ENCODE assay signal across 26 mouse cellular contexts in genomic region chr3:144849584-144849983, GRCm38 (mm10). TPM values are rescaled to one million over a fixed set of nuclear protein-coding genes. Genes with fewer than 3 reads are reported as not detected.
DNase-seq lines count a peak whose midpoint lies in the region; ATAC-seq and TF ChIP-seq lines count a peak whose summit lies in the region.
"Had no signal": no experiment of that assay in that cellular context is flagged by ENCODE, and none has a peak within 500 bp of the region (broad histone marks: within the 10 kb centered on the region; RNA-seq: fewer than 3 reads in every experiment).

No protein-coding gene starts in this region.

- DNase-seq in stomach, postnatal 0 days (ENCODE audit: low spot score), result no peak
- peak; percentile 56 for DNase-seq in large intestine, adult 2 months (ENCODE audit: low read depth, low spot score)
- no peak for DNase-seq in urinary bladder, postnatal 14 days (ENCODE audit: low spot score)
- DNase-seq: adrenal gland, adult 8-10 months; adrenal gland, postnatal 14 days; adrenal gland, postnatal 36 days; B cell, adult 2 months; cerebellum, adult 11-12 months; cerebellum, adult 2 months; cerebellum, adult 9-10 months; cerebellum, postnatal 10 days; cerebellum, postnatal 25 days had no signal

- no peak for TF ChIP-seq CTCF in stomach, postnatal 0 days (IDR thresholded peaks at IDR 0.05; ENCODE audit: low read depth)

- no peaks in the 10 kb centered on the region for H3K36me3 ChIP-seq in stomach, embryonic 15.5 days
- H3K36me3 ChIP-seq in stomach, postnatal 0 days (ENCODE audit: control insufficient read depth, insufficient read depth, low read length), result no peaks in the 10 kb centered on the region
- H3K36me3 ChIP-seq in intestine, embryonic 16.5 days (ENCODE audit: control insufficient read depth, insufficient read depth, low read length), result no peaks in the 10 kb centered on the region
- no peaks in the 10 kb centered on the region for H3K36me3 ChIP-seq in forebrain, embryonic 16.5 days (ENCODE audit: control insufficient read depth, insufficient read depth)
- H3K36me3 ChIP-seq: embryonic facial prominence, embryonic 10.5 days; embryonic facial prominence, embryonic 12.5 days; forebrain, embryonic 15.5 days; G1E had no signal

- TF ChIP-seq EP300 in stomach, postnatal 0 days (optimal IDR thresholded peaks at IDR 0.05), result no peak

- ATAC-seq in stomach, embryonic 15.5 days (ENCODE audit: insufficient read depth, low FRiP score, low read depth), result 0 out of 2 replicates have a peak, but pooled peaks have one; percentile 31
- no peak for ATAC-seq in stomach, postnatal 0 days (ENCODE audit: low FRiP score, low TSS enrichment)
- ATAC-seq in intestine, embryonic 16.5 days, result peak; percentile 93
- no peak for ATAC-seq in forebrain, embryonic 16.5 days
- ATAC-seq: activated CD4-positive, CD25-positive, alpha-beta regulatory T cell, adult 4 months; CD4-positive, CD25-positive, alpha-beta regulatory T cell, adult 4 months; forebrain, embryonic 13.5 days; forebrain, embryonic 15.5 days; Patski had no signal

- no peaks in the 10 kb centered on the region for H3K4me1 ChIP-seq in stomach, embryonic 15.5 days
- no peaks in the 10 kb centered on the region for H3K4me1 ChIP-seq in stomach, postnatal 0 days (replicated peaks; ENCODE audit: control insufficient read depth, insufficient read depth)
- no peaks in the 10 kb centered on the region for H3K4me1 ChIP-seq in intestine, embryonic 16.5 days (ENCODE audit: control insufficient read depth, insufficient read depth, low read length)
- no peaks in the 10 kb centered on the region for H3K4me1 ChIP-seq in forebrain, embryonic 16.5 days (replicated peaks; ENCODE audit: control insufficient read depth, insufficient read depth, low read length)
- H3K4me1 ChIP-seq: embryonic facial prominence, embryonic 10.5 days; embryonic facial prominence, embryonic 12.5 days; forebrain, embryonic 13.5 days; forebrain, embryonic 15.5 days had no signal

- H3K9me3 ChIP-seq in stomach, embryonic 15.5 days, result no peaks in the 10 kb centered on the region
- no peaks in the 10 kb centered on the region for H3K9me3 ChIP-seq in stomach, postnatal 0 days (ENCODE audit: control insufficient read depth, low read length)
- no peaks in the 10 kb centered on the region for H3K9me3 ChIP-seq in intestine, embryonic 16.5 days (ENCODE audit: control insufficient read depth, low read length)
- no peaks in the 10 kb centered on the region for H3K9me3 ChIP-seq in forebrain, embryonic 16.5 days (ENCODE audit: control insufficient read depth, low read length)
- H3K9me3 ChIP-seq: embryonic facial prominence, embryonic 10.5 days; embryonic facial prominence, embryonic 12.5 days; forebrain, embryonic 13.5 days; forebrain, embryonic 15.5 days; G1E had no signal

- H3K27ac ChIP-seq in stomach, embryonic 15.5 days, result no peak overlapping the region
- no peak overlapping the region for H3K27ac ChIP-seq in stomach, postnatal 0 days (replicated peaks)
- H3K27ac ChIP-seq in intestine, embryonic 16.5 days (ENCODE audit: low read length), result no peak overlapping the region
- no peak overlapping the region for H3K27ac ChIP-seq in forebrain, embryonic 16.5 days (ENCODE audit: low read length)
- H3K27ac ChIP-seq: embryonic facial prominence, embryonic 10.5 days; embryonic facial prominence, embryonic 12.5 days; forebrain, embryonic 13.5 days; forebrain, embryonic 15.5 days had no signal

- no peak overlapping the region for H3K4me2 ChIP-seq in stomach, embryonic 15.5 days
- no peak overlapping the region for H3K4me2 ChIP-seq in stomach, postnatal 0 days (replicated peaks; ENCODE audit: low read depth)
- no peak overlapping the region for H3K4me2 ChIP-seq in intestine, embryonic 16.5 days (ENCODE audit: low read depth, low read length)
- no peak overlapping the region for H3K4me2 ChIP-seq in forebrain, embryonic 16.5 days (ENCODE audit: low read length)
- H3K4me2 ChIP-seq: embryonic facial prominence, embryonic 12.5 days; forebrain, embryonic 13.5 days; forebrain, embryonic 15.5 days had no signal

- no peak overlapping the region for H3K4me3 ChIP-seq in stomach, embryonic 15.5 days (replicated peaks)
- H3K4me3 ChIP-seq in stomach, postnatal 0 days (ENCODE audit: low read depth, low read length), result no peak overlapping the region
- H3K4me3 ChIP-seq in intestine, embryonic 16.5 days (ENCODE audit: low read length), result 0 out of 2 replicates have a peak overlapping the region, but pooled peaks have one; percentile 4
- no peak overlapping the region for H3K4me3 ChIP-seq in forebrain, embryonic 16.5 days (replicated peaks; ENCODE audit: low read length)
- H3K4me3 ChIP-seq: embryonic facial prominence, embryonic 10.5 days; embryonic facial prominence, embryonic 12.5 days; forebrain, embryonic 13.5 days; forebrain, embryonic 15.5 days had no signal

- WGBS in stomach, embryonic 15.5 days, result 18% methylated on average over 4 of the region's 4 CpGs
- WGBS in stomach, postnatal 0 days, result 15% methylated on average over 4 of the region's 4 CpGs
- WGBS in intestine, embryonic 16.5 days, result 17% methylated on average over 4 of the region's 4 CpGs
- 7% methylated on average over 4 of the region's 4 CpGs for WGBS in large intestine, adult 2 months
- 85% methylated on average over 4 of the region's 4 CpGs for WGBS in forebrain, embryonic 16.5 days

- no peak overlapping the region for H3K9ac ChIP-seq in stomach, embryonic 15.5 days
- H3K9ac ChIP-seq in stomach, postnatal 0 days (ENCODE audit: low read length), result no peak overlapping the region
- no peak overlapping the region for H3K9ac ChIP-seq in intestine, embryonic 16.5 days (ENCODE audit: low read depth, low read length)
- H3K9ac ChIP-seq in forebrain, embryonic 16.5 days (replicated peaks; ENCODE audit: low read depth, low read length), result no peak overlapping the region
- H3K9ac ChIP-seq: embryonic facial prominence, embryonic 12.5 days; forebrain, embryonic 13.5 days; forebrain, embryonic 15.5 days had no signal

- no peaks in the 10 kb centered on the region for H3K27me3 ChIP-seq in stomach, embryonic 15.5 days (replicated peaks)
- no peaks in the 10 kb centered on the region for H3K27me3 ChIP-seq in stomach, postnatal 0 days (ENCODE audit: control insufficient read depth, insufficient read depth, low read length)
- H3K27me3 ChIP-seq in intestine, embryonic 16.5 days (replicated peaks; ENCODE audit: control insufficient read depth, insufficient read depth, low read length), result no peaks in the 10 kb centered on the region
- no peaks in the 10 kb centered on the region for H3K27me3 ChIP-seq in forebrain, embryonic 16.5 days (replicated peaks; ENCODE audit: control insufficient read depth, insufficient read depth, low read length)
- H3K27me3 ChIP-seq: CH12.LX; embryonic facial prominence, embryonic 12.5 days; forebrain, embryonic 13.5 days; forebrain, embryonic 15.5 days; Patski had no signal

RNA-seq across cellular contexts. Expression of gene Clca3b, which starts 0.4 kb away (rescaled TPM):
- 1.3 and 1.7 TPM in 2 replicates for polyA plus RNA-seq in stomach, embryonic 15.5 days (2015; fragmentation: Nextera tagmentation; extraction: Ambion mirVana)
- 0.98 and 1.9 TPM in 2 replicates for polyA plus RNA-seq in stomach, postnatal 0 days (2015; fragmentation: Nextera tagmentation; extraction: Ambion mirVana)
- 5.2 and 6.4 TPM in 2 replicates for polyA plus RNA-seq in intestine, embryonic 16.5 days (2015; fragmentation: Nextera tagmentation; extraction: Ambion mirVana)
- polyA plus RNA-seq in large intestine, adult 2 months (2012; rRNA removed), result 110 and 175 TPM in 2 replicates
- polyA plus RNA-seq in forebrain, embryonic 16.5 days (2015; fragmentation: Nextera tagmentation; extraction: Ambion mirVana), result not detected in 2 replicates
- polyA plus RNA-seq: activated CD4-positive, CD25-positive, alpha-beta regulatory T cell, adult 4 months; CD4-positive, CD25-positive, alpha-beta regulatory T cell, adult 4 months; cerebellum, adult 2 months; cortical plate, adult 2 months; embryonic facial prominence, embryonic 10.5 days; embryonic facial prominence, embryonic 12.5 days; forebrain, embryonic 11.5 days; forebrain, embryonic 13.5 days; forebrain, embryonic 15.5 days; G1E had no signal

RNA-seq across cellular contexts. Expression of gene Clca3a2, which starts 30.3 kb away (rescaled TPM):
- 1.6 and 3.1 TPM in 2 replicates for polyA plus RNA-seq in stomach, embryonic 15.5 days (2015; fragmentation: Nextera tagmentation; extraction: Ambion mirVana)
- 0.22 and 0.23 TPM in 2 replicates for polyA plus RNA-seq in stomach, postnatal 0 days (2015; fragmentation: Nextera tagmentation; extraction: Ambion mirVana)
- 0.48 and 0.64 TPM in 2 replicates for polyA plus RNA-seq in intestine, embryonic 16.5 days (2015; fragmentation: Nextera tagmentation; extraction: Ambion mirVana)
- 8.8 and 15.4 TPM in 2 replicates for polyA plus RNA-seq in large intestine, adult 2 months (2012; rRNA removed)
- not detected in 2 replicates for polyA plus RNA-seq in forebrain, embryonic 16.5 days (2015; fragmentation: Nextera tagmentation; extraction: Ambion mirVana)
- polyA plus RNA-seq: activated CD4-positive, CD25-positive, alpha-beta regulatory T cell, adult 4 months; CD4-positive, CD25-positive, alpha-beta regulatory T cell, adult 4 months; cerebellum, adult 2 months; embryonic facial prominence, embryonic 10.5 days; embryonic facial prominence, embryonic 12.5 days; forebrain, embryonic 11.5 days; forebrain, embryonic 15.5 days; G1E had no signal

Comparison
In these comparisons a context has a peak if more than half of its experiments do, and no peak if none do; other contexts are left out.
1. ATAC-seq: peak in stomach, embryonic 15.5 days (single experiment) and intestine, embryonic 16.5 days (single experiment); none in stomach, postnatal 0 days (single experiment) and forebrain, embryonic 16.5 days (single experiment).
2. RNA of gene Clca3b, which starts 0.4 kb away (polyA plus RNA-seq): 110 to 175 TPM in large intestine, adult 2 months; 5.2 to 6.4 TPM in intestine, embryonic 16.5 days, 1.3 to 1.7 TPM in stomach, embryonic 15.5 days, 0.98 to 1.9 TPM in stomach, postnatal 0 days and not detected in forebrain, embryonic 16.5 days; every median in the first group is over 10 times any median in the second.